Mouse (Mus musculus): Measurements from ENCODE around the gene Gm8720.
"Not testable (repeated sequence)": the region's sequence is repeated elsewhere in the genome, so short reads cannot be mapped to it uniquely, and the experiment has no call there.

Gm8720 gene

GRCm38 (mm10) chr7:23067356-23067755, at the start of gene Gm8720:
Gene Gm8720, minus strand, starts transcription at chr7:23067456.
- DNase-seq (ENCODE audit: low spot score): not testable (repeated sequence)

- not testable (repeated sequence) for DNase-seq (ENCODE audit: low spot score)
Observed at GRCm38 (mm10) chr7:23055240-23055639, 12.0 kb downstream of the Gm8720 start, which contains the start of gene Vmn1r163. Gene Vmn1r163, plus strand, starts transcription at chr7:23055540.

- DNase-seq (ENCODE audit: low spot score): not testable (repeated sequence)
Observed at GRCm38 (mm10) chr7:23019823-23020222, 47.4 kb downstream of the Gm8720 start, which contains the start of gene Gm4216. Gene Gm4216, minus strand, starts transcription at chr7:23019923.
